Mouse (Mus musculus): ENCODE data around the gene Paqr7. TPM values are rescaled to one million over a fixed set of nuclear protein-coding genes. Genes with fewer than 3 reads are reported as not detected.

Paqr7 gene
- total and polyA plus RNA-seq, 3 experiments: 0.43 to 2.7 (median 0.89) TPM

DNA sequence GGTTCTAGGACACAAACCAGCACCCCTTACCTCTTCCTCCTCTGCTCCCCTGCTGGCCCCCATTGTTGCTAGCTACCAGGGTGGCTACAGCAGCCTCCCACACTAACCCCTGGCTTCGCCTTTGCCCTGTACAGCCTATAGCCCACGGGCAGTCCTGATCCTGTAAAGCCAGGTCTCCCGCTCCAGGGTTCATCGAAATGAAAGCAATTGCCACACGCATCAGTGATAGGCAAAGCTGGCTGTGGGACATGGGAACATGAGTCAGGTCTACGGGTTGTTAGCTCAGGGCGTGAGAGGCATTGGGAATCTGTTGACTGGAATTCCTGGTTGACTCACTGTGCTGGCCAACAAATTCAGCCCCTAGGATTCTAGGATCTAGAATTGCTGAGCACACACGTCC, 14.1 kb upstream of the Paqr7 start:
- in situ Hi-C loops (cut with MboI; ENCODE audit: low pct_ligation_motif_present, low pct_unique_long_range_greater_than_20kb, low sequenced_read_pairs) (loop anchor here (25.0 kb wide), 1 partner anchor 220 kb away; the partner anchor contains the start of gene Grrp1), dilution Hi-C loops (cut with MboI; ENCODE audit: extremely low pct_ligation_motif_present, extremely low pct_unique_long_range_greater_than_20kb, low sequenced_read_pairs) (no loop called here)
- H3K4me2 ChIP-seq (ENCODE audit: insufficient read depth, low read depth, poor library complexity, severe bottlenecking): no peak overlapping the region
- no peaks in the 10 kb centered on the region for H3K9me3 ChIP-seq (replicated peaks; ENCODE audit: low read length)
- TF ChIP-seq CTCF (conservative IDR thresholded peaks at IDR 0.05 in 1 of 2, IDR thresholded peaks at IDR 0.05 in 1 of 2; ENCODE audit: low read depth in 2 of 2, low read length in 2 of 2) (no peak), BHLHE40 (IDR thresholded peaks at IDR 0.05; ENCODE audit: low read depth, low read length) (no peak), ETS1 (conservative IDR thresholded peaks at IDR 0.05; ENCODE audit: low read depth, low read length) (no peak), GABPA (IDR thresholded peaks at IDR 0.05; ENCODE audit: insufficient replicate concordance, low read depth, low read length) (no peak), JUND (conservative IDR thresholded peaks at IDR 0.05; ENCODE audit: low read depth, low read length) (no peak), RCOR1 (conservative IDR thresholded peaks at IDR 0.05; ENCODE audit: low read depth, low read length) (no peak), E2F4 (IDR thresholded peaks at IDR 0.05; ENCODE audit: insufficient replicate concordance, low read depth, low read length) (no peak), MYC (IDR thresholded peaks at IDR 0.05; ENCODE audit: low read depth, low read length) (no peak), JUN (IDR thresholded peaks at IDR 0.05; ENCODE audit: insufficient read depth, low read depth, low read length) (no peak)
- H3K27ac ChIP-seq (ENCODE audit: insufficient read depth, low read depth): no peak overlapping the region
- H3K9ac ChIP-seq (ENCODE audit: insufficient read depth, low read depth): no peak overlapping the region
- DNase-seq (ENCODE audit: extremely low read depth): no peak
- no peaks in the 10 kb centered on the region for H3K79me2 ChIP-seq (replicated peaks; ENCODE audit: control insufficient read depth, extremely low read depth, insufficient read depth, poor library complexity, severe bottlenecking)
- no peaks in the 10 kb centered on the region for H3K36me3 ChIP-seq (replicated peaks in 1 of 2; ENCODE audit: control insufficient read depth in 1 of 2, insufficient read depth in 1 of 2, low read length in 1 of 2)
- H3K4me3 ChIP-seq (replicated peaks in 1 of 3; ENCODE audit: low read depth in 2 of 3, low read length in 2 of 3, poor library complexity in 1 of 3): no peak overlapping the region
- peaks cover 49% of the 10 kb centered on the region for H3K27me3 ChIP-seq (replicated peaks)
- peaks cover 7 to 19% of the 10 kb centered on the region in 2 experiments; a peak in 3 of 4 replicates for H3K4me1 ChIP-seq (ENCODE audit: control insufficient read depth in 1 of 2, insufficient read depth in 2 of 2)

DNA sequence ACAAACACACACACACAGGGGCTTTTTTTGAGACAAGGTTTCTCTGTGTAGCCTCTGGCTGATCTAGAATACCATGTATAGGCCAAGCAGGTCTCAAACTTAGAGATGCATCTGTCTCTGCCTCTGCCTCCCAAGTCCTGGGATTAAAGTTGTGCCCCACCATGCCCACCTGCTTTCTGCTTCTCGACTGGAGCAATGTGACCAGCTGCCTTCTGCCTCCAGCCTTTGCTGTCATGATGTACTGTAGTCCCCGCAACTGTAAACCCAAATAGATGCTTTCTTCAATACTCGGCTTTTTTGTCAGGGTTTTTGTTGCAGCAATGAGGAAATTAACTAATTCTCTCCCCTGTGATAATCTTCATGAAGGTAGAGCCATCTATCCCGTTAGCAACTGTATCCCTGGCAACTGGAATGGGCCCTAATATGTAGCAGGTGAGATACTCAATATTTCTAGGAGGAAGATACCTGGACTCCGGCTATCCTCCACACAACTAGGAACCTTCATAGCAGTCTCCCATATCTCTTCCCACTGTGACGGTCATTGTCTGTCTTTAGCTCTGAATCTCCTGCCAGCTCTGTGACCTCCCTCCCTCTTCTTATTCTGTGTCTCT, 13.3 kb upstream of the Paqr7 start:
- Histone ChIP-seq H3K9me3 (replicated peaks; ENCODE audit: low read length) (no peaks in the 10 kb centered on the region), H3K4me1 (ENCODE audit: control insufficient read depth in 1 of 2, insufficient read depth in 2 of 2) (peaks cover 6 to 14% of the 10 kb centered on the region in 2 experiments; a peak in 3 of 4 replicates), H3K4me2 (ENCODE audit: insufficient read depth, low read depth, poor library complexity, severe bottlenecking) (no peak overlapping the region), H3K4me3 (replicated peaks in 1 of 3; ENCODE audit: low read depth in 2 of 3, low read length in 2 of 3, poor library complexity in 1 of 3) (no peak overlapping the region), H3K36me3 (replicated peaks in 1 of 2; ENCODE audit: control insufficient read depth in 1 of 2, insufficient read depth in 1 of 2, low read length in 1 of 2) (no peaks in the 10 kb centered on the region), H3K27me3 (replicated peaks) (peaks cover 51% of the 10 kb centered on the region), H3K27ac (ENCODE audit: insufficient read depth, low read depth) (no peak overlapping the region), H3K9ac (ENCODE audit: insufficient read depth, low read depth) (no peak overlapping the region), H3K79me2 (replicated peaks; ENCODE audit: control insufficient read depth, extremely low read depth, insufficient read depth, poor library complexity, severe bottlenecking) (no peaks in the 10 kb centered on the region)
- no peak for DNase-seq (ENCODE audit: extremely low read depth)
- TF ChIP-seq MYC (IDR thresholded peaks at IDR 0.05; ENCODE audit: low read depth, low read length) (no peak), MEF2A (IDR thresholded peaks at IDR 0.05; ENCODE audit: borderline replicate concordance, low read depth, low read length) (no peak), ETS1 (conservative IDR thresholded peaks at IDR 0.05; ENCODE audit: low read depth, low read length) (no peak), SIN3A (IDR thresholded peaks at IDR 0.05; ENCODE audit: low read length) (no peak), ZC3H11A (IDR thresholded peaks at IDR 0.05; ENCODE audit: low read depth, low read length) (no peak), UBTF (IDR thresholded peaks at IDR 0.05; ENCODE audit: low read depth, low read length) (no peak), ZMIZ1 (IDR thresholded peaks at IDR 0.05; ENCODE audit: low read depth, low read length) (no peak), TCF12 (IDR thresholded peaks at IDR 0.05; ENCODE audit: low read depth, low read length) (no peak), SMC3 (IDR thresholded peaks at IDR 0.05; ENCODE audit: low read depth, low read length) (no peak), JUND (conservative IDR thresholded peaks at IDR 0.05; ENCODE audit: low read depth, low read length) (no peak), PAX5 (IDR thresholded peaks at IDR 0.05; ENCODE audit: low read length) (no peak), CHD2 (IDR thresholded peaks at IDR 0.05; ENCODE audit: low read length) (no peak), MAFK (IDR thresholded peaks at IDR 0.05; ENCODE audit: insufficient replicate concordance, low read length) (no peak), KAT2A (IDR thresholded peaks at IDR 0.05; ENCODE audit: insufficient replicate concordance, low read length) (no peak)
- in situ Hi-C loops (cut with MboI; ENCODE audit: low pct_ligation_motif_present, low pct_unique_long_range_greater_than_20kb, low sequenced_read_pairs) (loop anchor here (25.0 kb wide), 1 partner anchor 221 kb away; the partner anchor contains the start of gene Grrp1), dilution Hi-C loops (cut with MboI; ENCODE audit: extremely low pct_ligation_motif_present, extremely low pct_unique_long_range_greater_than_20kb, low sequenced_read_pairs) (no loop called here)
